Mouse (Mus musculus) kidney, postnatal 14 days (tissue): ENCODE measurements around the gene Gm960.

Source experiments
- DNase-seq: peaks from one replicate; pipeline ENCODE4 v3.0.0; 2022; ENCODE audit warnings: mixed read lengths

Gene Gm960

DNA sequence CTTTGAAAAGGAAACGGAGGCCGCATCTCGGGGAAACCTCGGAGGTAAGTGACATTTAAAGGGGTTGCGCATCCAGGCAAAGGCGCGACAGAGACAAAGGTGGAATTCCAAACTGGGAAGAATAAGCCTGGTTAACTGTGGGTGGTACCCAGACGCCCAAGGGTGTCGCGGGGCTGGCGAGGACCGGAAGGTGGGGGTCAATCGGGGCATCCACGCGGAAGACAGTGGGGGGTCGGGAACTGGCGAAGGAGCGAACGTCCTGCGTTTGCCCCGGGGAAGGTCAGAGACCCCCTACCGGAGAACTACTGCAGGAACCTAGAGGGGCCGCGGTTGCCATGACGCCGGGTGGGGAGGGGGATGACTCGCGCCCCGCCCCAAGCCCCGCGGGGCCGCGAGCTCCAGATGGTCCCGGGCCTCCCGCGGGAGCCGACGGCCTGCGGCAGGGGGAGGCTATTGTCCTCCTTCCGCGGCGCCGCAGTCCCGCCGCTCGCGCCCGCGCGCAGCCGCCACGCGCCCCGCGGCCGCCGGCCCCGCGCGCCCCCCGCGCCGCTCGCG lies 13.2 kb upstream of the Gm960 start:
- no peak for DNase-seq

DNA sequence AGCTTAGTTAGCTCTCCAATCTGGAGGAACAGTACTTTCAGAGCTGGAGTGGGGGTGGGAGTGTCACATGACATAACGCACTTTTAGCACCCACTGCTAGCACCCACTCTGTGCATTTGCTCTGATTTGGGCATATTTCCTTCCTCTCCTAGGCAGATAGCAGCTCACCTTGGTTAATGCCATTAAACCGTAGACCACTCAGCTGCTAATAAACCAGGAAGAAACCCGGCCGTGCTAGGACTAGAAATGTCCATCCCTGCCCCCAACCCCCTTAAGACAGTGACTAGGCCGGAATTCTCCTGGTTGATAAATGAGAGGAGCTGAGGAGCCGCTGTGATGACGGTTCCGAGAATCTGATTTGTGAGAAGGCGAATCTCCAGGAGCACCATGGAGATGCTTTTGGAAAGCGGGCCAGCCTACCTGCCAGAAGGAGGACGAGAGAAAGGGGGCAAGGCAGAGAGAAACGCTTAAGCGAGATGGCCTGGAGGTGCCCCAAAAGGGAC lies 12.7 kb upstream of the Gm960 start, which contains the start of gene Sptbn2:
Sptbn2 (plus strand) TSS at position 70 of the 503 bp plus-strand sequence.
- DNase-seq, result no peak

GRCm38 (mm10) chr19:4708765-4709164 lies 10.3 kb upstream of the Gm960 start:
- no peak for DNase-seq

GRCm38 (mm10) chr19:4701221-4701620 lies 2.8 kb upstream of the Gm960 start:
- DNase-seq, result no peak

GRCm38 (mm10) chr19:4700656-4701055 lies 2.2 kb upstream of the Gm960 start:
- no peak for DNase-seq

DNA sequence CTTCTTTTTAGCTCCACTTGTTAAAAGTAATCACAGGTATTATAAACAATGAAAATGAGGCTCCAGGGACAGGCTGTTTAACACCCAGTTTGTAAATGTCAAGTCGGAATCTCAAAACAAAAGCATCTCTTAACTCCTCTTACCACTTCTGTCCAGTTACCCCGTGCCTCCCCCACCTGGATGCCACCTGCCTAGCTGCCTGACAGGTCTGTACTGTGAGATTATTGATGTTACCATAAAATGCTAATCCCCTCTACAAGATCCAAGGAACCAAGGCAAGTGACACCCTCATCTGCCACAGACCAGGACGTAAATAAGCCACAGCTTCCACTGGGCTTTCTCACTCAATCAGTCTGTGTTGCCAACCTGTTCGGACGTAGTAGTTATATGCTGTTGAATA lies 1.4 kb upstream of the Gm960 start:
- DNase-seq, result no peak

DNA sequence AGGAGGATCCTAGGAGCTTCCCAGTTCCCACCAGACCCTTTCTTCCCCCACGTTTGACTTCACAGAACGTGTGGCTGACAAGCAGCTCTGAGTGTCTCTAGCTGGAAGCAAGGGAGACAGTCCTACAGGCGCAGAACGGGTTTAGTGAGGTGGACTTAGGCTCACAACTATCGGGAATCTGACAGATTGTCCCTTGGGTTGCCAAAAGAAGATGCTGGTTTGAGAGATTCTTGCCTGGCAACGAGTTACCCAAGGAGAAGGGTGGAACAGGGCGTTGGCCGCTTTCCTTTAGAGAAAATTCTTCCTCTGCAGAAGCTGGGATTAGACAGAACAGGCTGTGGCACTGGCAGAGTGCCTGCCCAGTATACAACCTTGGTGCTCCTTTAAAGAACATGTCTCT lies 388 bp upstream of the Gm960 start:
- no peak for DNase-seq

DNA sequence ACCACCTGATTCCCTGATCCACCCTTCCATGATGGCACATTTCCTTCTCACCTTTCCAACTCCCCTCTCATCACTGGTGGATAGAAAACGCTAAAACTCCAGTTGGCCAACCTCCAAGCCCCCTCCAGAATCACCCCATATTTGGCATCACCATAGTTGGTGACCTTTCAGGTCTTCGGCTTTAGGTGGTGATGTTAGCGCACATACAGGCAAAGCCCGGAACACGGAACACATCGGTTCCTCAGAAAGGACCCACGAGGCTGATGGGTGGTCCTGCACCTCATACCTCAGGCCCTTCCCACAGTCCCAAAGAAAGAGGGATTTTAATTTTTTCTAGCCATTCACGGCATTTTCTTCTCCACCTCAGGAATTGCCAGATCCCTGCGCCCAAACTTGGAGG lies 747 bp downstream of the Gm960 start:
- DNase-seq, result no peak

DNA sequence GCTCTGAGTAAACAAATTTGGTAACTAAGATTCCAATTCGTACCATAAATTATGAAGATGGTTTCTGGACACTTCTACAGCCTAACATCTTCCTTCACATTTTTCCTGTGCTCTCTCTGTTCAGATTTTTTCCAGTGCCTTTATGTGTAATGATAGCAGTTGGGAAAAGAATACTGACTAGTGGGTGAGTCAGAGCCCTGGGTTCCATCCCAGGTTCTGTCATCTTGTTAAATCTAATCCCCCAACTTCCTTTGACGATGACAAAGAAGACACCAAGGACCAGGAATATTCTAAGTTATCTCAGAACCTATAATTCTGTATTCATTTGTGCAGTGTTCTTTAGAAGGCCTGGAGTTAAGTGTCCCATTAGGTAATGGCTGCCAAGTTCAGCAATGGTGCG lies 1.3 kb downstream of the Gm960 start:
- no peak for DNase-seq

- no peak for DNase-seq
Measured at GRCm38 (mm10) chr19:4694346-4694745, 4.1 kb downstream of the Gm960 start.

DNA sequence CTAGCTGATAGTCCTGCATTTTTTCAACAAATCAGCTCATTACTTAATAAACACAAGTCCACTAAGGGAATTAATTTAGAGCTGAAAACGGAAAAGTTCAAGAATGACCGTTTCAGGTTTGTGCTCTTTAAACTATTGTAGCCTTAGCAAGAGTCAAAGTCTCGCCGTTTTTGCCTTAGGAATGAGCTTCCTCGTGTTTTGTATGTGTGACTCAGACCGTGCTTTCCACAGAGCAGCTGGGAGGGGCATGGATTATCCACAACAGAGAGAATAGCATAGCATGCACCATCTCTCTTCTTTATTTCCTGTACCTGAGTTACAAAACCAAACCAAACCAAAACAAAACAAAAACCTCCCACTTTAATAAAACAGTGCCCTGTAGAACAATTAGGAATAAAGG lies 26.1 kb downstream of the Gm960 start:
- no peak for DNase-seq

DNA sequence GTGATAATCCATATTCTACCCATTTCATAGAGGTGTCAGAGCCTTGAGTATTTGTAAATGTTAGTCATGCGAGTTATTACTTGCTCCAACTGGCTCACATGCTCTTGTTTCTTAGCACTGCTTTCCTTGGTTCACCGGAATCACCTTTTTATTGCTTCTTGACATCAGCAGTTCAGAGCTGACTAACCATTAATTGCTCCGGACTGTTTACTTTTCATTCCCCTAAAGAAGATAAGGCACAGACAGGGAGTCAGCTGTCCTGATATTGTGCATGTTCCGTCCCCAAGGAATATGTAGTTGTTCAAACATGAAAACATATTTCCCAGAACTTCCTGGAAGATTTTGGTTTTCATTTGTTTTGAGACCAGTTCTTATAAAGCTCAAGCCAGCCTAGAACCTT lies 27.7 kb downstream of the Gm960 start:
- peak; percentile 6 for DNase-seq

DNA sequence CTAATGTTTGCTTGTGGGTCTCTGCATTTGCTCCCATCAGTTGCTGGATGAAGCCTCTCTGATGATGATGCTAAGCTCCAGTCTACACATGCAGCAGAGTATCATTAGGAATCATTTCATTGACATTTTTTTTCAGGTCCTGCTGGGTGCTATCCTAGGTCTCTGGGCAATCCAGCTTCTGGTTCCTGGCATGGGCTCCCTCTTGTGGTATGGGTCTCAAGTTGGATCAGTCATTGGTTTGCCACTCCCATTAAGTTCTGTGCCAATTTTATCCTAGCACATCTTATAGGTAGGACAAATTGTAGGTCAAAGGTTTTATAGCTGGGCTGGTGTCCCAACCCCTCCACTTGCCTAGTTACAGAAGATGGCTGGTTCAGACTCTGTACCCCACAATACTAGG lies 31.7 kb downstream of the Gm960 start:
- peak; percentile 20 for DNase-seq

- no peak for DNase-seq
Measured at GRCm38 (mm10) chr19:4658156-4658555, 40.3 kb downstream of the Gm960 start.

DNA sequence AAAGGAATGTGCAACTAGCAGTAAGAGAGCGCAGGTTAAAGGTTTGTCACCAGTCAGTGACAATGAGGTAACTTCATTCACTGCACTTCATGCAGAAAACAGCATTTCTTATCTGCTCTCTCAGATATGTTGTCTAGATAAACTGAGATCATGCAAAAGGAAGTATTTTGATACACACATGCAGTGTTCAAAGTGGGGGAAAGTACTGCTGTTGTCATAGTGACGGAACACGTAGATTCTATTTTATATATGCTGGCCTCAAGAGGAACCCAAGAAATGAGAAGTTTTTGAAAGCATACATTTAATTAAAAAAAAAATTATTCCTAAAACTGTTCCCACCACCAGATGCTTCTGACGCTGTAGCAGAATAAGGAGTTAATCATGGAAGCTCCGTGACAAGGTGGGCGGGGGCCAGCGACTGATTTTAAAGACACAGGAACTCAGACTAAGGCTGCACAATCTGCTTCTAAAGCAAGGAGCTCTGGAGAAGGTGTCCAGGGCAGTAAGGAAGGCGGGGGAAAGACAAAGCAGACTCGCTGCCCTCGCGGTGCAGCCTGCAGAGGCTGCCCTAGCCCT lies 51.5 kb downstream of the Gm960 start:
- DNase-seq, result no peak

- peak; percentile 26 for DNase-seq
Measured at GRCm38 (mm10) chr19:4644271-4644670, 54.2 kb downstream of the Gm960 start.

DNA sequence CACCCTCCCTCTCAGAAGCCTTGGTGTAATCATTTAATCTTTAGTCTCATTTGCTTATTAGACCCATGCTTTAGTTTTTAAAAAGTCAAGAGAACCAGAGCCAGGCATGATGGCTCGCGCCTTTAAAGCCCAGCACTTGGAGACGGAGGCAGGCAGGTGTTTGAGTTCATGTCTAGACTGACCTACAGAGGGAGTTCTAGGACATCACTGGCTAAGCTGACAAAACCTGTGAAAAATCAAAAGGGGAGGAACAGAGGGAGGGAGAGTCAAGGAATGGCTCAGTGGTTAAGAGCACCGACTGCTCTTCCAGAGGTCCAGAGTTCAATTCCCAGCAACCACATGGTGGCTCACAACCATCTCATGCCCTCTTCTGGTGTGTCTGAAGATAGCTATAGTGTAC lies 62.5 kb downstream of the Gm960 start:
- DNase-seq, result no peak

DNA sequence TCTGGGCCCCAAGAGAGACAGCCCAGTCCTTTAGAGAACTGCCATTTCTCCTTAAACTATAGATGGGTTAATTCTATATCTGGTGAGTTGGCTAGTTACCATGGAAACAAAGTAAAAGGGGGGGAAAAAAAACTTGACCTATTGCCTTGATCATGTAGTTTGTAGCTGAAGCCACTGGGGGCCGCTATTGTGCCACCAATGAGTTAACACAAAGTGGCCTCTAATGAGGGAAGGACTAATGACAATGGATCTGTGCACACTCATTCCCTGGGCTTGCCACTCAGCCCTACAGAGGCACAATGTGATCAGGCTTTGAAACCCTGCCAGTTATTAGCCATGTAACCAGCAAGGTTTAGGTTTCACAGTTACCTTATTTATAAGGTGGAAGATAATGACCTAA lies 69.6 kb downstream of the Gm960 start:
- DNase-seq, result peak; percentile 68

DNA sequence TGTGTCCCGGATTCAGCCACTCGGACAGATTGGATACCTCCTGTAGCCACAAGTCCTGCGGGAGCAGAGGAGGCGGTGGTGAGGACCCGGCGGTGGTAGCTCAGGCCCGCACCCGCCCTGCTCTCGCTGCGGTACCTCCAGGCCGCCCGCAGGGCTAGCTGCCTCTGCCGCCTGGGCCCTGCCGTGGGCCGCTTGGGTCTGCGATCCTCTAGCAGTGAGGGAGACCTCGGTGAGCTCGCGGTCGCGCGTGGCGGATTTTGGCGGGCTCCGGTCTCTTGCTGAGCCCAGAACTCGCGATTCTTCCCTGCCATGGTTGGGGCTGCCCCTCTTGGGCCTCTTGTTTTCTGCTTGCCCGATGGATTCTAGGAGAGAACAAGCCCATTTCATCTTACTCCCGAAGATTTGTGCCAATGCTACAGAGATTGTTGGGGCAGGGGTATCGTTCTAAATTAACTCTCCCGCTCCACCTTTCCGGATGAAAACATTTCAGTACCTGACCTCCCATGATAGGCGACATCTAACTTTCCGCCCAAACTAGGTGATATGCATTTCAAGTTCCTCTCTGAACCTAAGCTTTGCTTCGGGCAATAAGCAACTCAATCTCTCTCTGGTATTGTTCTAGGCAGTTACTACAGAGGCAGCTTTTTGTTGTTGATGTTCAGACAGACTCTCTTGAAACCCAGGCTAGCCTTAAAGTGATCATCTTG lies 72.5 kb downstream of the Gm960 start:
- DNase-seq, result no peak

GRCm38 (mm10) chr19:4625179-4625828 lies 73.2 kb downstream of the Gm960 start, which contains the start of gene Rce1:
Rce1 (minus strand) TSS chr19:4625641.
- DNase-seq, result peak; percentile 95

DNA sequence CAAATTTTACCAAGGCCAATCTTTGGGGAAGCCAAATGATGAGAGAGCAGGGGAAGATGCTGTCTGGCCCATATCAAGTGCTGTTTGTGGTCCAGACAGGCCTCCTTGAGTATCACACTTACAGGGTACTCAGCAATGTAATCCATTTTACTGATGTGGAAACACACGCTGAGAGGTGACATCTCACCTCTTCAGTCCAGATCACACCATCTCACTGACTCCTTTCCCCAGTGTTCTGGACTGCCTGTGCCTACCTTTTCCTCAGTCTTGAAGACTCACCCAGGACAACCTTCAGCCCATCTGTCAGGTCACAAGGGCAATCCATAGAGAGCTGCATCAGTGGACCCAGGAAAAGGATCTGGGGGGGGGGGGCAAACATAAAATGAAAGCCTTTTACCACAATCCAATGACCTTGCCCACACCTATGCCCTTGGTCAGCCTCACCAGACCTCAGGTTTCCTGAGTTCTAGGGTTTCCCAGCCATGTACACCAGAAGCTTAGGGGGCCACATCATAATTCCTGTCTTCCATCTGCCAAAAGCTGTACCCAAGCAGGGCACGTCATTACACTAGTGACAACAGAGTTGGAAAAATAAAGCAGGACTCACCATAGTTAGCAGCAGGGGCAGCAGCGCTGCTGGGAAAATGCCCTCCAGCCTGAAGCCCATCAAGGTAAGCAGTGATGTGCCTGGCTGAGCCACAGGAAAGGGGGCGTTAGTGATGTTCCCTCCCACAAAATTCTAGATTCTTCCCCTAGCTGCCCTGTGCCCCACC lies 73.9 kb downstream of the Gm960 start:
- no peak for DNase-seq

- DNase-seq, result no peak
Measured at GRCm38 (mm10) chr19:4624006-4624405, 74.5 kb downstream of the Gm960 start.

GRCm38 (mm10) chr19:4623419-4623818 lies 75.0 kb downstream of the Gm960 start:
- no peak for DNase-seq
